ENCODE assay signal across 14 mouse cellular contexts in genomic region chr10:111800590-111800935, GRCm38 (mm10).
"Had no signal": no experiment of that assay in that cellular context is flagged by ENCODE, and none has a peak within 500 bp of the region (broad histone marks: within the 10 kb centered on the region; RNA-seq: fewer than 3 reads in every experiment).

No protein-coding gene starts in this region.

- H3K4me2 ChIP-seq: limb, embryonic 13.5 days had no signal

- H3K27me3 ChIP-seq: limb, embryonic 13.5 days had no signal

- H3K9me3 ChIP-seq: limb, embryonic 13.5 days had no signal

- H3K27ac ChIP-seq: kidney, postnatal 0 days; limb, embryonic 13.5 days; liver, embryonic 14.5 days had no signal

- H3K36me3 ChIP-seq: limb, embryonic 13.5 days had no signal

- H3K9ac ChIP-seq: limb, embryonic 13.5 days; liver, embryonic 14.5 days had no signal

- DNase-seq: kidney, adult 11 months; kidney, postnatal 36 days; layer of hippocampus, adult 9-11 months; layer of hippocampus, postnatal 36 days; lung, adult 18-20 months; lung, postnatal 36 days; retina, postnatal 1 day; right cerebral cortex, postnatal 4 days; spleen, adult 18-20 months; thymus, adult 18-20 months; thymus, postnatal 14 days had no signal

- H3K4me3 ChIP-seq: limb, embryonic 13.5 days had no signal
